Mouse (Mus musculus) monocyte, adult 5-6 weeks (primary cell): ENCODE results near the gene Rbm4b. TPM values are rescaled to one million over a fixed set of nuclear protein-coding genes. Genes with fewer than 3 reads are reported as not detected.
"Not testable (repeated sequence)": the region's sequence is repeated elsewhere in the genome, so short reads cannot be mapped to it uniquely, and the experiment has no call there.

ENCODE experiments used
- ATAC-seq: fragments of 153-309, 156-312 bp; replicated peaks from 2 replicates; pipeline ENCODE4 v1.8.0; 2017; ENCODE audit warnings: mild to moderate bottlenecking; ENCODE audit not compliant: low TSS enrichment, insufficient number of reproducible peaks, severe bottlenecking, poor library complexity, low FRiP score
- total RNA-seq: library from RNA; stranded (forward); fragments of 200-1000, 200-491, 200-594 nt; gene quantifications from 3 replicates; pipeline ENCODE4 v1.2.3, GENCODE M21; 2017

The Rbm4b gene
- total RNA-seq, 1 experiment from 2014 or later, result 12.2 TPM

- ATAC-seq, result peak; percentile 99
Measured at GRCm38 (mm10) chr19:4793831-4794422, 37.6 kb downstream of the Rbm4b start, which contains the start of gene Rbm4. Gene Rbm4, minus strand, starts transcription at chr19:4793901.

DNA sequence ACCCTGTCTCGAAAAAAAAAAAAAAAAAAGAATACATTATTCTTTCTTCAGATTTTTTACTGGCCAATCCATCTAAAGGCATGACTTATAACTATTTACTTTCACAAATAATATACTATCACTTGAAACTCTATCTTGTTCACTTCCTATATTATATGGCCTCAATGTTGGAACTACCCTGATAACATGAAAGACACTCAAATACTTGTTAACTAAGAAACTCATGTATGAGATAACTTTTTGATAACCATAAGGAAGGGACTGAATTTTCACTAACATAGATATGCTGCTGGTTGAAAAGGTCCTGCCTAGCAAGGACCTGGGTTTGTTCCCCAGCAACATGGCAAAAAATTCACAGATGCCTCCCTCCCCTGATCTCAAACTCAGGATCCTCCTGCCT lies 39.6 kb downstream of the Rbm4b start:
- no peak for ATAC-seq

GRCm38 (mm10) chr19:4797846-4798245 lies 41.5 kb downstream of the Rbm4b start:
- ATAC-seq, result no peak

GRCm38 (mm10) chr19:4799083-4799482 lies 42.8 kb downstream of the Rbm4b start:
- no peak for ATAC-seq

GRCm38 (mm10) chr19:4802691-4803091 lies 46.4 kb downstream of the Rbm4b start:
- ATAC-seq, result no peak

DNA sequence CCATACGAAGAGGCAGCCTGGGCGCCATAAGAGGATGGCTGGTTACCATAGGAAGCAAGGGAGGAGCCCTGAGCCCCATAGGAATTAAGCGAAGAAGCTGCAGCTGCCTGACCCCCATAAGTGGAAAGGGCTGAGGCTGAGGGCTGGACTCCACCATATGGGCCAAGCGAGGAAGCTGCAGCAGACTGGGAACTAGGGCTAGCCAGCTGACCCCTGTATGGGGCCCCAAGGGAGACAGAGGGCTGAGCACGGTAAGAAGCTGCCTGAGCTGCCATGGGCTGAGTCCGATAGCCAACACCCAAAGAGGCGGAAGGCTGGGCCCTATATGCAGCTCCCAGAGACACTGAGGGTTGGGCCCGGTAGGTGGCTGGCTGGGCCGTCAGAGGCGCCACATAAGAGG lies 47.0 kb downstream of the Rbm4b start:
- no peak for ATAC-seq

GRCm38 (mm10) chr19:4810309-4810708 lies 54.0 kb downstream of the Rbm4b start:
- ATAC-seq, result no peak

DNA sequence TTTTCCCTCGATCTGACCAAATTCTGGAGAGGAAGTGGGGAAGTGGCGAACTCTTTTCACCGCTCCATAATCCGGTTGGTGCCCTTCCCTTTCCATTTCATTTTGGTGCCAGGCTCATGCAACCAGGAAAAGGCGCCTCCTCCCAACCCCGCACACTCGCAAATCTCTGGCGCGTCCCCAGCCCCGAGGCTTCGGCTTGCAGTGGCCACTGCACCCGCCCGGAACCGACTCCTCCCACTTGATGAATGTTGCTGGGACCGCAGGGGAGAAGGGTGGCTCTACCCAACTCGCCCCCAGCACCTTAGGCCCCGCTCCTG lies 54.4 kb downstream of the Rbm4b start:
- ATAC-seq, result no peak

GRCm38 (mm10) chr19:4811063-4811908 lies 55.0 kb downstream of the Rbm4b start, which contains the start of the genes Gm21992 and Rbm14:
Gene Gm21992, minus strand, starts transcription at chr19:4811612.
Gene Rbm14, minus strand, starts transcription at chr19:4811634.
- ATAC-seq, result peak; percentile 99

- ATAC-seq, result no peak
Measured at GRCm38 (mm10) chr19:4811909-4812242, 55.6 kb downstream of the Rbm4b start.

- ATAC-seq, result not testable (repeated sequence)
Measured at GRCm38 (mm10) chr19:4812334-4812949, 56.1 kb downstream of the Rbm4b start.

GRCm38 (mm10) chr19:4813015-4813414 lies 56.7 kb downstream of the Rbm4b start:
- ATAC-seq, result no peak

Other genes starting within 250 kb of the Rbm4b start
- gene Pcx, start 246.0 kb upstream of the Rbm4b start, total RNA-seq, result 0.58 TPM in 1 of 3 replicates, not detected in the others
- gene Lrfn4, start 140.8 kb upstream of the Rbm4b start, total RNA-seq, result not detected in 3 replicates
- 16.7 to 27.3 TPM (median 27.2 TPM) in 3 replicates for gene Rce1, start 130.9 kb upstream of the Rbm4b start, total RNA-seq
- not detected in 3 replicates for gene Gm960, start 57.8 kb upstream of the Rbm4b start, total RNA-seq
- gene Sptbn2, start 45.3 kb upstream of the Rbm4b start, total RNA-seq, result not detected in 3 replicates
- gene Rbm4, start 37.4 kb downstream of the Rbm4b start, total RNA-seq, result 67.3 to 110 TPM (median 84.7 TPM) in 3 replicates
- gene Gm21992, start 55.1 kb downstream of the Rbm4b start, total RNA-seq, result 15.1 to 25.6 TPM (median 19.0 TPM) in 3 replicates
- 6.2 to 21.3 TPM (median 6.9 TPM) in 3 replicates for gene Rbm14, start 55.1 kb downstream of the Rbm4b start, total RNA-seq
- gene Ccs, start 82.8 kb downstream of the Rbm4b start, total RNA-seq, result 18.7 to 42.7 TPM (median 33.6 TPM) in 3 replicates
- not detected in 3 replicates for gene Ccdc87, start 82.9 kb downstream of the Rbm4b start, total RNA-seq
- 0.39 TPM in 1 of 3 replicates, not detected in the others for gene Ctsf, start 98.6 kb downstream of the Rbm4b start, total RNA-seq
- gene Actn3, start 121.4 kb downstream of the Rbm4b start, total RNA-seq, result 0.10 to 1.7 TPM in 2 of 3 replicates, not detected in the other
- gene Zdhhc24, start 122.2 kb downstream of the Rbm4b start, total RNA-seq, result 5.2 to 12.4 TPM (median 10.3 TPM) in 3 replicates
- gene Bbs1, start 150.1 kb downstream of the Rbm4b start, total RNA-seq, result 0.29 TPM in 1 of 3 replicates, not detected in the others
- gene Dpp3, start 171.8 kb downstream of the Rbm4b start, total RNA-seq, result 38.4 to 56.8 TPM (median 49.0 TPM) in 3 replicates
- not detected in 3 replicates for gene Peli3, start 186.6 kb downstream of the Rbm4b start, total RNA-seq
- 17.6 to 27.9 TPM (median 17.8 TPM) in 3 replicates for gene Mrpl11, start 205.7 kb downstream of the Rbm4b start, total RNA-seq
- not detected in 3 replicates for gene Npas4, start 233.8 kb downstream of the Rbm4b start, total RNA-seq